Mouse (Mus musculus): Measurements from ENCODE around the gene Rhbdl1.

Gene Rhbdl1

GRCm38 (mm10) chr17:25794197-25794596 is 42.9 kb downstream of the Rhbdl1 start:
- no peak for DNase-seq (ENCODE audit: low read depth, low spot score)

GRCm38 (mm10) chr17:25792615-25793014 is 44.5 kb downstream of the Rhbdl1 start, which contains the start of gene Fam173a:
TSS of gene Fam173a (minus strand) at chr17:25792901.
- DNase-seq (ENCODE audit: low read depth, low spot score) = peak; percentile 79

GRCm38 (mm10) chr17:25791843-25792527 is 45.1 kb downstream of the Rhbdl1 start:
- DNase-seq (ENCODE audit: low read depth, low spot score) = peak; percentile 94

- DNase-seq (ENCODE audit: low read depth, low spot score) = no peak
Observed at GRCm38 (mm10) chr17:25791320-25791842, 45.7 kb downstream of the Rhbdl1 start.

- DNase-seq (ENCODE audit: low read depth, low spot score) = no peak
Observed at GRCm38 (mm10) chr17:25786781-25787504, 50.2 kb downstream of the Rhbdl1 start.

GRCm38 (mm10) chr17:25786280-25786679 is 50.8 kb downstream of the Rhbdl1 start, which contains the start of gene Ccdc78:
TSS of gene Ccdc78 (plus strand) at chr17:25786580.
- DNase-seq (ENCODE audit: low read depth, low spot score) = no peak

GRCm38 (mm10) chr17:25785281-25785745 is 51.8 kb downstream of the Rhbdl1 start, which contains the start of gene Haghl:
TSS of gene Haghl (minus strand) at chr17:25785673.
- DNase-seq (ENCODE audit: low read depth, low spot score) = peak; percentile 98

Measured in brain, adult 2 months (tissue).